8 mouse cellular contexts compared by ENCODE assay signal in genomic region chr4:33923761-33924233, GRCm38 (mm10). TPM values are rescaled to one million over a fixed set of nuclear protein-coding genes. Genes with fewer than 3 reads are reported as not detected.
DNase-seq lines count a peak whose midpoint lies in the region; ATAC-seq lines count a peak whose summit lies in the region.

No protein-coding gene starts in this region.

- under 1% methylated on average over 30 of the region's 55 CpGs for WGBS in heart, embryonic 11.5 days (ENCODE audit: insufficient replicate concordance)
- WGBS in hindbrain, embryonic 15.5 days: 0% methylated on average over 34 of the region's 55 CpGs
- 3% methylated on average over 36 of the region's 55 CpGs for WGBS in liver, embryonic 16.5 days (ENCODE audit: insufficient replicate concordance)

- DNase-seq in heart, adult 9 months (ENCODE audit: low spot score in 2 of 2): no peak
- peak; percentile 26 for DNase-seq in thymus, postnatal 4 days
- no peak for DNase-seq in thymus, postnatal 36 days
- DNase-seq in splenic B cell, adult 2 months (ENCODE audit: low read depth, low spot score): peak; percentile 1
- DNase-seq in urinary bladder, postnatal 25 days (ENCODE audit: low spot score): no peak

- H3K4me2 ChIP-seq in heart, embryonic 11.5 days: peak overlapping the region; percentile 98
- H3K4me2 ChIP-seq in hindbrain, embryonic 15.5 days: peak overlapping the region; percentile 96
- peak overlapping the region; percentile 70 for H3K4me2 ChIP-seq in liver, embryonic 16.5 days (ENCODE audit: low read depth, low read length)

- peaks cover 17% of the 10 kb centered on the region for H3K27me3 ChIP-seq in heart, embryonic 11.5 days (ENCODE audit: control insufficient read depth, insufficient read depth, low read length)
- H3K27me3 ChIP-seq in hindbrain, embryonic 15.5 days: no peaks in the 10 kb centered on the region
- H3K27me3 ChIP-seq in liver, embryonic 16.5 days (ENCODE audit: control insufficient read depth, insufficient read depth, low read depth, low read length): peaks cover 47% of the 10 kb centered on the region
- no peaks in the 10 kb centered on the region for H3K27me3 ChIP-seq in splenic B cell, adult 2 months (ENCODE audit: control insufficient read depth, insufficient read depth, low read length, poor library complexity, severe bottlenecking)

- peak overlapping the region; percentile 80 for H3K9ac ChIP-seq in heart, embryonic 11.5 days (ENCODE audit: low read depth, low read length)
- peak overlapping the region; percentile 94 for H3K9ac ChIP-seq in hindbrain, embryonic 15.5 days
- no peak overlapping the region for H3K9ac ChIP-seq in liver, embryonic 16.5 days (ENCODE audit: low read depth, low read length)

- H3K4me1 ChIP-seq in heart, embryonic 11.5 days (ENCODE audit: control insufficient read depth, insufficient read depth, low read length): peaks cover 2% of the 10 kb centered on the region; the same call in 1 of the 2 replicates
- H3K4me1 ChIP-seq in hindbrain, embryonic 15.5 days (replicated peaks): peaks cover 20% of the 10 kb centered on the region
- peaks cover 3% of the 10 kb centered on the region for H3K4me1 ChIP-seq in liver, embryonic 16.5 days (ENCODE audit: control insufficient read depth, low read depth, low read length)

- H3K27ac ChIP-seq in heart, embryonic 11.5 days (ENCODE audit: low read depth, low read length): no peak overlapping the region
- H3K27ac ChIP-seq in hindbrain, embryonic 15.5 days (replicated peaks): peak overlapping the region; percentile 95
- no peak overlapping the region for H3K27ac ChIP-seq in liver, embryonic 16.5 days (ENCODE audit: low read length)

- no peaks in the 10 kb centered on the region for H3K9me3 ChIP-seq in heart, embryonic 11.5 days (replicated peaks; ENCODE audit: control insufficient read depth, low read length)
- no peaks in the 10 kb centered on the region for H3K9me3 ChIP-seq in hindbrain, embryonic 15.5 days
- H3K9me3 ChIP-seq in liver, embryonic 16.5 days (replicated peaks; ENCODE audit: control insufficient read depth, low read length): no peaks in the 10 kb centered on the region

- peak overlapping the region; percentile 64 for H3K4me3 ChIP-seq in heart, embryonic 11.5 days (ENCODE audit: low read depth, low read length)
- H3K4me3 ChIP-seq in hindbrain, embryonic 15.5 days: peak overlapping the region; percentile 77
- peak overlapping the region; percentile 48 for H3K4me3 ChIP-seq in liver, embryonic 16.5 days (ENCODE audit: low read depth, low read length)

- ATAC-seq in heart, embryonic 11.5 days (replicated peaks; ENCODE audit: insufficient number of reproducible peaks, low FRiP score, low TSS enrichment): peak; percentile 39; the same call in 1 of the 2 replicates
- peak; percentile 62 for ATAC-seq in hindbrain, embryonic 15.5 days (ENCODE audit: low FRiP score, low read depth)
- no peak for ATAC-seq in liver, embryonic 16.5 days (ENCODE audit: low read depth)

- H3K36me3 ChIP-seq in heart, embryonic 11.5 days (ENCODE audit: control insufficient read depth, insufficient read depth, low read length): no peaks in the 10 kb centered on the region
- H3K36me3 ChIP-seq in hindbrain, embryonic 15.5 days: no peaks in the 10 kb centered on the region
- no peaks in the 10 kb centered on the region for H3K36me3 ChIP-seq in liver, embryonic 16.5 days (ENCODE audit: control insufficient read depth, insufficient read depth)
- no peaks in the 10 kb centered on the region for H3K36me3 ChIP-seq in splenic B cell, adult 2 months (ENCODE audit: control insufficient read depth, insufficient read depth, low read length, poor library complexity, severe bottlenecking)

RNA-seq across cellular contexts. Expression of gene Cnr1, which starts 0.6 kb away (rescaled TPM):
- polyA plus RNA-seq in heart, embryonic 11.5 days (2014; fragmentation: Nextera tagmentation; extraction: Ambion mirVana): 0.82 and 0.86 TPM in 2 replicates
- polyA plus RNA-seq in hindbrain, embryonic 15.5 days (2015; fragmentation: Nextera tagmentation; extraction: Ambion mirVana): 54.3 and 63.0 TPM in 2 replicates
- 0.06 TPM in 2 replicates for polyA plus RNA-seq in liver, embryonic 16.5 days (2015; fragmentation: Nextera tagmentation; extraction: Ambion mirVana)

Comparison
In these comparisons a context has a peak if more than half of its experiments do, and no peak if none do; other contexts are left out.
1. DNase-seq: peak in thymus, postnatal 4 days (single experiment) and splenic B cell, adult 2 months (single experiment); none in heart, adult 9 months (0 of 2), thymus, postnatal 36 days (0 of 2) and urinary bladder, postnatal 25 days (single experiment).
2. RNA of gene Cnr1, which starts 0.6 kb away (polyA plus RNA-seq): 54.3 to 63.0 TPM in hindbrain, embryonic 15.5 days; 0.82 to 0.86 TPM in heart, embryonic 11.5 days and 0.06 TPM in liver, embryonic 16.5 days; every median in the first group is over 10 times any median in the second.
3. Peak in every context shown above with its lines, with median percentiles within 50 percentile points of each other: H3K4me2 ChIP-seq and H3K4me3 ChIP-seq.